Mouse (Mus musculus): ENCODE data around the gene Cbr2. TPM values are rescaled to one million over a fixed set of nuclear protein-coding genes. Genes with fewer than 3 reads are reported as not detected.

Cbr2 gene
- polyA plus RNA-seq (2012; rRNA removed) = 193 and 267 TPM in 2 replicates

GRCm38 (mm10) chr11:120731858-120732680 lies at the start of gene Cbr2:
Cbr2 (minus strand) TSS chr11:120732114.

GRCm38 (mm10) chr11:120762672-120763041 lies 30.7 kb upstream of the Cbr2 start, which contains the start of gene Hmga1b:
Hmga1b (plus strand) TSS chr11:120762794.

DNA sequence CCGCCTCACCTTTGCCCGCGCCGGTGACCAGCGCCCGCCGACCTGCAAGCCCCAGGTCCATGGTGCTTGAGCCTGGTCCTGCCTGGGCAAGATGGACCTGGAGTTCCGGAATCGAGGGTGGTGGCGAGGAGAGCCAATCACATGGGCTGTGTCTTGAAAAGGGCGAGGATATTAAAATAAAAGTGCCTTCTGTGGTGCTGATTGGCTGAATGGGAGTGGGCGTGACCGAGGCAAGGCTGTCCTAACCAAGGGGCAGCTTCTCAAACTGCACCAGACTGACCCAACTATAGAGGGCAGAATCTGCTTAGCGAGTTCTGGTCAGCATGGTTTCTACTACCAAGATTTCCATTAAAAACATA lies 4.8 kb downstream of the Cbr2 start, which contains the start of gene Dcxr:
Gene Dcxr (minus strand): TSS at position 113 of the 359 bp plus-strand sequence.

GRCm38 (mm10) chr11:120721124-120722066 lies 10.5 kb downstream of the Cbr2 start, which contains the start of gene Rac3:
Rac3 (plus strand) TSS chr11:120721470.

DNA sequence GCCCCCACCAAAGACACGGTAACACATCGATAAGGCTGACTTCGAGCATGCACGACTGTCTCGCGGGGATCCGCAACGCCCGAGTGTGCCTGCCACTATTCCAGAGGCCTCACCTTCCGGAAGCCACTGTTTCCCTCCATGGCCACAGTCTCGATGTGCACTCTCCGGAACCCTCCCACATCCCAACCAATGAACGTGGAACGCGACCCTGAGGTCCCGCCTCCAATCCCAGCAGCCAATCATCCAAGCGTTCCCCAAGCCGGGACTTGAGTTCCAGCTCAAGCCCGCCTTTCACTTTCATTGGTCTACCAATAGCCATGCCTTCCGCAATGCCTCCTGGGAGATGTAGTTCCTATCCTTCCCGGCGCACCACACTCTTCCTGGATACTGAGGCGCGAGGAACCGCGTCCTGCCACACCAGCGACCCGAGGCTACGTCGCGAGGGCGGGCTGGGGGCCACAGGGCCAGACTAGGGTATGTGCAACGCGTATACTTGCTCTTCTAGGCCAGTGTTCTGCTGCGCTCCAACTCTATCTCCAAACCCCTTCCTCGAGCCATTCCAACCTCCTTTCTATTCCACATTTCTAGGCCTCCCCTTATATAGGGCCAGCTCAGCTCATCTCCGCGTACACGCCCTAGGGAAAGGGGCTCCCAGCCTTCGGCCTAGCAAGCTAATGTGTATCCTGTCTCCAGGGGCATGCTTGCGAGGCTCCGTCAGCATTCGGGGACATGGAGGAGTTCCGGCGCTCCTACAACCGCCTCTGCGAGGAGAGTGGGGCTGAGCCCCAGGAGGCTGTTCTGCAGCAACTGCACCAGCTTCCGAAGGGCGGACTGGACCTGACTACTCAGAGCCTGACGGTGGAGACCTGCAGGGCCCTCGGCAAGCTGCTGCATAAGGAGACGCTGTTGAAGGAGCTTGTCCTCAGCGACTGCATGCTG lies 18.1 kb downstream of the Cbr2 start, which contains the start of the genes Cenpx and Lrrc45:
Gene Cenpx (minus strand): TSS at position 159 of the 939 bp plus-strand sequence.
Gene Lrrc45 (plus strand): TSS at position 346 of the 939 bp plus-strand sequence.

Other genes with a start within 250 kb of the Cbr2 start
- 115 and 155 TPM in 2 replicates for gene Mrpl12, start 247.5 kb downstream of the Cbr2 start, polyA plus RNA-seq (2012; rRNA removed)
- 226 and 229 TPM in 2 replicates for gene Slc25a10, start 240.3 kb downstream of the Cbr2 start, polyA plus RNA-seq (2012; rRNA removed)
- gene Gcgr, start 201.4 kb downstream of the Cbr2 start, polyA plus RNA-seq (2012; rRNA removed) = 2.3 and 3.3 TPM in 2 replicates
- 185 and 195 TPM in 2 replicates for gene Mcrip1, start 182.4 kb downstream of the Cbr2 start, polyA plus RNA-seq (2012; rRNA removed)
- gene Ppp1r27, start 181.0 kb downstream of the Cbr2 start, polyA plus RNA-seq (2012; rRNA removed) = not detected in 2 replicates
- 355 TPM in 2 replicates for gene P4hb, start 158.9 kb downstream of the Cbr2 start, polyA plus RNA-seq (2012; rRNA removed)
- 779 and 887 TPM in 2 replicates for gene Arhgdia, start 150.5 kb downstream of the Cbr2 start, polyA plus RNA-seq (2012; rRNA removed)
- gene Alyref, start 133.7 kb downstream of the Cbr2 start, polyA plus RNA-seq (2012; rRNA removed) = 30.8 and 42.7 TPM in 2 replicates
- gene Anapc11, start 133.7 kb downstream of the Cbr2 start, polyA plus RNA-seq (2012; rRNA removed) = 189 and 219 TPM in 2 replicates
- gene Npb, start 123.6 kb downstream of the Cbr2 start, polyA plus RNA-seq (2012; rRNA removed) = 2.6 and 4.4 TPM in 2 replicates
- 279 and 305 TPM in 2 replicates for gene Pcyt2, start 114.2 kb downstream of the Cbr2 start, polyA plus RNA-seq (2012; rRNA removed)
- 77.5 and 98.2 TPM in 2 replicates for gene Sirt7, start 106.9 kb downstream of the Cbr2 start, polyA plus RNA-seq (2012; rRNA removed)
- 75.0 and 78.0 TPM in 2 replicates for gene Mafg, start 98.5 kb downstream of the Cbr2 start, polyA plus RNA-seq (2012; rRNA removed)
- gene Pycr1, start 88.3 kb downstream of the Cbr2 start, polyA plus RNA-seq (2012; rRNA removed) = 10.8 and 14.3 TPM in 2 replicates
- gene Myadml2, start 84.0 kb downstream of the Cbr2 start, polyA plus RNA-seq (2012; rRNA removed) = 0.18 TPM in 1 of 2 replicates, not detected in the other
- 12.7 and 13.6 TPM in 2 replicates for gene Notum, start 70.9 kb downstream of the Cbr2 start, polyA plus RNA-seq (2012; rRNA removed)
- 130 and 142 TPM in 2 replicates for gene Aspscr1, start 59.1 kb downstream of the Cbr2 start, polyA plus RNA-seq (2012; rRNA removed)
- gene Cenpx, start 18.4 kb downstream of the Cbr2 start, polyA plus RNA-seq (2012; rRNA removed) = 57.2 and 79.0 TPM in 2 replicates
- gene Lrrc45, start 18.2 kb downstream of the Cbr2 start, polyA plus RNA-seq (2012; rRNA removed) = 97.4 and 99.6 TPM in 2 replicates
- 54.5 and 76.4 TPM in 2 replicates for gene Rac3, start 10.6 kb downstream of the Cbr2 start, polyA plus RNA-seq (2012; rRNA removed)
- 317 and 369 TPM in 2 replicates for gene Dcxr, start 4.8 kb downstream of the Cbr2 start, polyA plus RNA-seq (2012; rRNA removed)
- 0.31 and 7.3 TPM in 2 replicates for gene Hmga1b, start 30.7 kb upstream of the Cbr2 start, polyA plus RNA-seq (2012; rRNA removed)
- 74.0 and 77.8 TPM in 2 replicates for gene Rfng, start 52.1 kb upstream of the Cbr2 start, polyA plus RNA-seq (2012; rRNA removed)
- 283 and 304 TPM in 2 replicates for gene Gps1, start 52.2 kb upstream of the Cbr2 start, polyA plus RNA-seq (2012; rRNA removed)
- gene Dus1l, start 64.3 kb upstream of the Cbr2 start, polyA plus RNA-seq (2012; rRNA removed) = 54.8 and 64.2 TPM in 2 replicates
- 1,315 and 1,722 TPM in 2 replicates for gene Fasn, start 92.4 kb upstream of the Cbr2 start, polyA plus RNA-seq (2012; rRNA removed)
- gene Ccdc57, start 200.8 kb upstream of the Cbr2 start, polyA plus RNA-seq (2012; rRNA removed) = 6.1 and 6.7 TPM in 2 replicates
- 41.9 and 46.1 TPM in 2 replicates for gene Slc16a3, start 216.4 kb upstream of the Cbr2 start, polyA plus RNA-seq (2012; rRNA removed)